Mouse (Mus musculus): ENCODE results near the gene Rnf220. TPM values are rescaled to one million over a fixed set of nuclear protein-coding genes. Genes with fewer than 3 reads are reported as not detected.
A peak's percentile ranks its signal among the peaks of the same experiment; 100 is the strongest.

Gene Rnf220
- total RNA-seq (2021), result 10 to 100 TPM; 38.0 to 38.5 TPM
- long read RNA-seq, experiment 1, transcript Rnf220-212 (11 exons, 1,949 nt), result major isoform, 9 of 47 reads
- long read RNA-seq, experiment 1, partial matches to known transcripts, result 2 of 47 reads
- long read RNA-seq, experiment 1, other reads (novel, unspliced or antisense), result 34 of 47 reads
- long read RNA-seq, experiment 2, transcript Rnf220-212 (11 exons, 1,949 nt), result major isoform, 8 of 39 reads
- long read RNA-seq, experiment 2, partial matches to known transcripts, result 4 of 39 reads
- long read RNA-seq, experiment 2, other reads (novel, unspliced or antisense), result 24 of 39 reads

- intact Hi-C loops (cut with DNase I; ENCODE audit: low total_unique reads), result no loop called here
Observed at GRCm38 (mm10) chr4:117496482-117497165, at the start of gene Rnf220. TSS of gene Rnf220 (minus strand) at chr4:117497052.

GRCm38 (mm10) chr4:117546616-117547015, 49.8 kb upstream of the Rnf220 start:
- DNase-seq, result no peak
- intact Hi-C loops (cut with DNase I; ENCODE audit: low total_unique reads), result no loop called here

More at GRCm38 (mm10) chr4:117496482-117497165, at the start of gene Rnf220:
- DNase-seq, result peak; percentile 19

GRCm38 (mm10) chr4:117545448-117545847, 48.6 kb upstream of the Rnf220 start:
- intact Hi-C loops (cut with DNase I; ENCODE audit: low total_unique reads), result no loop called here

GRCm38 (mm10) chr4:117540571-117540970, 43.7 kb upstream of the Rnf220 start:
- DNase-seq, result no peak
- intact Hi-C loops (cut with DNase I; ENCODE audit: low total_unique reads), result no loop called here

More at GRCm38 (mm10) chr4:117545448-117545847, 48.6 kb upstream of the Rnf220 start:
- DNase-seq, result no peak

GRCm38 (mm10) chr4:117539329-117539980, 42.6 kb upstream of the Rnf220 start:
- intact Hi-C loops (cut with DNase I; ENCODE audit: low total_unique reads), result loop anchor here (10.0 kb wide), 1 partner anchor 135 kb away; no protein-coding TSS in a partner anchor

GRCm38 (mm10) chr4:117537002-117537401, 40.1 kb upstream of the Rnf220 start:
- intact Hi-C loops (cut with DNase I; ENCODE audit: low total_unique reads), result loop anchor here (10.0 kb wide), 1 partner anchor 138 kb away; no protein-coding TSS in a partner anchor
- DNase-seq, result no peak

More at GRCm38 (mm10) chr4:117539329-117539980, 42.6 kb upstream of the Rnf220 start:
- DNase-seq, result no peak

GRCm38 (mm10) chr4:117535496-117536200, 38.8 kb upstream of the Rnf220 start:
- no peak for DNase-seq
- intact Hi-C loops (cut with DNase I; ENCODE audit: low total_unique reads), result loop anchor here (10.0 kb wide), 1 partner anchor 139 kb away; no protein-coding TSS in a partner anchor

- DNase-seq, result no peak
- intact Hi-C loops (cut with DNase I; ENCODE audit: low total_unique reads), result loop anchor here (5.0 to 10.0 kb wide), 3 partner anchors 145 to 258 kb away; no protein-coding TSS in a partner anchor
Observed at GRCm38 (mm10) chr4:117529843-117530242, 33.0 kb upstream of the Rnf220 start.

- intact Hi-C loops (cut with DNase I; ENCODE audit: low total_unique reads), result loop anchor here (5.0 kb wide), 2 partner anchors 201 to 256 kb away; no protein-coding TSS in a partner anchor
- peak; percentile 42 for DNase-seq
Observed at GRCm38 (mm10) chr4:117527952-117528351, 31.1 kb upstream of the Rnf220 start.

- DNase-seq, result no peak
- intact Hi-C loops (cut with DNase I; ENCODE audit: low total_unique reads), result loop anchor here (5.0 kb wide), 2 partner anchors 200 to 255 kb away; no protein-coding TSS in a partner anchor
Observed at GRCm38 (mm10) chr4:117527116-117527899, 30.5 kb upstream of the Rnf220 start.

GRCm38 (mm10) chr4:117525990-117526389, 29.1 kb upstream of the Rnf220 start:
- no peak for DNase-seq
- intact Hi-C loops (cut with DNase I; ENCODE audit: low total_unique reads), result loop anchor here (5.0 kb wide), 2 partner anchors 199 to 254 kb away; no protein-coding TSS in a partner anchor

- intact Hi-C loops (cut with DNase I; ENCODE audit: low total_unique reads), result no loop called here
- DNase-seq, result no peak
Observed at GRCm38 (mm10) chr4:117521350-117521749, 24.5 kb upstream of the Rnf220 start.

GRCm38 (mm10) chr4:117518246-117518645, 21.4 kb upstream of the Rnf220 start:
- DNase-seq, result no peak
- intact Hi-C loops (cut with DNase I; ENCODE audit: low total_unique reads), result no loop called here

GRCm38 (mm10) chr4:117499043-117499442, 2.2 kb upstream of the Rnf220 start:
- intact Hi-C loops (cut with DNase I; ENCODE audit: low total_unique reads), result no loop called here
- no peak for DNase-seq

GRCm38 (mm10) chr4:117495869-117496401, 917 bp downstream of the Rnf220 start:
- intact Hi-C loops (cut with DNase I; ENCODE audit: low total_unique reads), result no loop called here
- peak; percentile 18 for DNase-seq

- DNase-seq, result peak; percentile 35
- intact Hi-C loops (cut with DNase I; ENCODE audit: low total_unique reads), result no loop called here
Observed at GRCm38 (mm10) chr4:117494911-117495501, 1.8 kb downstream of the Rnf220 start.

GRCm38 (mm10) chr4:117493905-117494851, 2.7 kb downstream of the Rnf220 start:
- peak; percentile 11 for DNase-seq
- intact Hi-C loops (cut with DNase I; ENCODE audit: low total_unique reads), result no loop called here
